Mouse (Mus musculus) G1E-ER4 (cell line): ENCODE results near the gene Krtap1-3. TPM values are rescaled to one million over a fixed set of nuclear protein-coding genes. Genes with fewer than 3 reads are reported as not detected.

Experiments
- GATA1 ChIP-seq: IDR thresholded peaks from one replicate; pipeline ENCODE4 v1.8.0; 2012; ENCODE audit warnings: low read length, inconsistent platforms
- polyA plus RNA-seq: library from polyadenylated mRNA; stranded (reverse); fragments of >175 nt; gene quantifications from 2 replicates; pipeline ENCODE4 v1.2.3, GENCODE M21; 2012

Gene Krtap1-3
- polyA plus RNA-seq, 1 experiment = not detected

DNA sequence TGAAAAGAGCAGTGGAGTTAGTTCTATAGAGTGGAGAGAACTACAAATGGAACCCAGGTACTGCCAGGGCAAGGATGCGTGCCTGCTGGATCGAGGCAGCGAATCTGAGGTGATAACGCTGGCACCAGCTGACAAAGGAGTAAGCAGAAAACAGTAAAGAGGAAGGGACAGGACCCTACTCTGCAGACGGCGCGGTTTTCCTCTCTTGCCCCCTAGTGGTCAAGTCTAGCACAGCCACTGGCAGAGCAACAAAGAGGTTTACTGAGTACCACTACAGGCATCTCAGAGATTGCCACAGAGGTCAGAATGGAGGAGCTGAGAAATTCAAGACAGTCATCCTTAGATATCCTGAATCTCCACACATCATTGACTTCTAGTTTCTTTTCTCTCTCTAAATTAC lies 17.0 kb downstream of the Krtap1-3 start:
- TF ChIP-seq GATA1 = no peak

- TF ChIP-seq GATA1 = no peak
These were observed 18.0 kb downstream of the Krtap1-3 start for GRCm38 (mm10) chr11:99573164-99573563.

DNA sequence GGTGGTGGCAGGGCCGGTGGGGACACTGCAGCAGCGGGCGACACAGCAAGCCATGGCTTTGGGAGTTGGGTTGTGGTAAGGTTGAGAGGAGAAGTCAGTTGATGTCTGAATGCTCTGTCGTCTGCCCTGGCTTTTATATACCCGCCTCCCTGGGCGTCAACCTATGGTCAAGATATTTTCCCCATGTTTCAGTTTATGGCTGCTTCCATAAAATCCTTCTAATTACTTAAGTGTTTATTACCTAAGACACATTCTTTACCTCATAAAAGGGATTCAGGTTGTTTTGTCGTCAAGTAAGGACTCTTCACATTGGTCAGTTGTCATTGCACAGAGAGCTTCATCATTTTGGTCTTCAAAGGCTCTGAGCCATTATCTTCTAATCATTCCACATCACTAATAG lies 24.6 kb downstream of the Krtap1-3 start, which contains the start of gene Krtap3-1:
Gene Krtap3-1, minus strand, starts transcription at position 101 of the 400 bp plus-strand sequence.
- TF ChIP-seq GATA1 = no peak

- no peak for TF ChIP-seq GATA1
These were observed 28.6 kb downstream of the Krtap1-3 start for GRCm38 (mm10) chr11:99562580-99562979.

DNA sequence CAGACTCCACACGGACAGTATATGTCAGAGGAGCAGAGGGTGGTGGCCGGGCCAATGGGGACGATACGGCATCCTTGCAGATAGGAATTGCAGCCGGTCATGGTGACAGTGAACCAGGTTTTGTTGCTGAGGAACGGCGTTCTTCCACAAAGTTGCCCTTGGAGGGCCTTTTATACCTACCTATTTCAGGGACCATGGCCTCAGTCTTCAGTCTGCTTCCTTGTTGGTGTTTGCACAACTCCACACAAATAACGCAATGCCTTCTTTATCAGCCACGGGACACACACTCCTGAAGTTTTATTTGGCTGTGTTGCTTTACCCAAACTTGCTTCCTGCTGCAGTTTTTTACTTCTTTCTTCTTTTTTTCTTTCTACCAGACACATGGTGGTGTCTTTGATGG lies 31.8 kb downstream of the Krtap1-3 start, which contains the start of gene Gm11939:
Gene Gm11939, minus strand, starts transcription at position 101 of the 400 bp plus-strand sequence.
- no peak for TF ChIP-seq GATA1

DNA sequence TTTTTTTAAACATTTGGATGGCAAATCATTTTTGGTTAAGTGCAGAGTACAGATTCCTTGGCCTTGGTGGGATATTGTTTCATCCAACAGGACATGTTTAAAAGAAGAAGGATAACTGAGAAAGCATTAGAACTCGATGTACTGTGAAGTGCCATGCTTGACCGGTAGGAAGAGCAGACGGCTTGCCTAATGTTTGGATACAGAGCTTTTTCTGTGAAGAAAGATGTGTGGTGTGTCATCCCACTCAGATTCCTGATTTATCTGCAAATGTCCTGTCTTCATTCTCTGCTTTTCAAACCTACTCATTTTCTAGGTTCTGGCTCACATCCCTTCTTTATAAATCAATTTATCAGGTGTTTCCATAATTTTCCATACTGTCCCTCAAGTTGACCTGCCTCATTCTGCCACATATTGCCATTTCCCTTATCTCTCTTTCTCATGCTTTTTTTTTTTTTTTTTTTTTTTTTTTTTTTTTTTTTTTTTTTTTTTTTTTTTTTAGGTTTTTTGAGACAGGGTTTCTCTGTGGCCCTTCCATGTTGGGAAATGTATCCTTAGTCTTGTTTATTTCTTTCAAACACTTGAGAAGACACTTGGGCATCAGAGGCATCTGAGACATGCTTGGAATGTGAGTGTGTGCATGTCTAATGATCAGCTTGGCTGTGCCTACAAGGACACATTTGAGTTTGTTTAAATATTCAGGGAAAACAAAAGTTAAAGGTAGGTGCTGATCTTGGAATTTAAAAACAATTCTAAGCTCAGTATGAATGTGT lies 33.0 kb downstream of the Krtap1-3 start:
- TF ChIP-seq GATA1 = no peak

DNA sequence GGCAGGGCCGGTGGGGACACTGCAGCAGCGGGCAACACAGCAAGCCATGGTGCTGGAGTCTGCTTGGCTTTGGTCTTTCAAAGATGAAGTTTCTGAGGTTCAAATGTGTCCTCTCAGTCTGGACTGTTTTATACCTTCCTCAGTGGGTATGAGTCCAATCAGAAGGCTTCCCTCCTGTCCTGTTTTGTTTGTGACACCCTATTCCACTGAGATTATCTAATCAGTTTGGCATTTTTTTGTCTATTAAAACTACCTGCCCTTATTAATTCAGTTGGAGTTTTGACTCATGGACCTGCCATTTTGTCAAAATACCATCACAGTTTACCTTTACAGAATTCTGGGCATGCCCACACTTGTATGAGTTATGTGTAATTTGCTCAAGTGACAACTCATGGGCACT lies 34.4 kb downstream of the Krtap1-3 start, which contains the start of gene Krtap3-2:
Gene Krtap3-2, minus strand, starts transcription at position 101 of the 400 bp plus-strand sequence.
- TF ChIP-seq GATA1 = no peak

DNA sequence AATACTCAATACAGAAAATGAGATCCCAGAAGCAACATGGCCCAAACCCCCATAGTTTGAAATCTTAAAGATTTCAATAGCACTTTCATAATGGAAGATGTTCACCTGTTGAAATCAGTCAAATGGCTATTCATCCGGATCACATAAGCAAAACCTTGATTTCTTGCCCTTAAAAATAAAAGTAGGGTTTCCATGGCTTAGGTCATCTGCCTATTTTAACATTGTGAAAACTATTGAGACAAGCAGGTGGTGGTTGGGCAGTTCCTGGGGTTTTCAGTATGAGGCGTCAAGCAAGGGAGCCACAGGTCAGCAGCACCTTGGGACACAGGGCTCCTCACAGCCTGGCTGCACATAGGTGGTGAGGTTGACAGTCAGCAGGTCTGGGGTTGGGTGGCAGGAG lies 34.9 kb downstream of the Krtap1-3 start:
- no peak for TF ChIP-seq GATA1

DNA sequence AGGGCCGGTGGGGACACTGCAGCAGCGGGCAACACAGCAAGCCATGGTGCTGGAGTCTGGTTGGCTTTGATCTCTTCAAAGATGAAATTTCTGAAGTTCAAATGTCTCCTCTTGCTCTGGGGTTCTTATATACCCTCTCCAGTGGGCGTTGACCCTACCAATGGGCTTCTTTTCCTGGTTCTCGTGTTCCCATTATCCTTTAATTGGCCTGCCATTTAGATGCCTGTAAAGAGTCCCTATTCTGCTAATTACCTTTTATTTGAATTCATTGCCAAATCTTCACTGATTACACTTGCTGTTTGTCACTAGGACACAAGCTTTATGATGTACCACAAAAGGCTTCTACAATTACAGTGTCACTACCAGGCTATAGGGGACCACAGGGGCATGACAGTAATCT lies 40.4 kb downstream of the Krtap1-3 start, which contains the start of gene Krtap3-3:
Gene Krtap3-3, minus strand, starts transcription at position 101 of the 400 bp plus-strand sequence.
- no peak for TF ChIP-seq GATA1

DNA sequence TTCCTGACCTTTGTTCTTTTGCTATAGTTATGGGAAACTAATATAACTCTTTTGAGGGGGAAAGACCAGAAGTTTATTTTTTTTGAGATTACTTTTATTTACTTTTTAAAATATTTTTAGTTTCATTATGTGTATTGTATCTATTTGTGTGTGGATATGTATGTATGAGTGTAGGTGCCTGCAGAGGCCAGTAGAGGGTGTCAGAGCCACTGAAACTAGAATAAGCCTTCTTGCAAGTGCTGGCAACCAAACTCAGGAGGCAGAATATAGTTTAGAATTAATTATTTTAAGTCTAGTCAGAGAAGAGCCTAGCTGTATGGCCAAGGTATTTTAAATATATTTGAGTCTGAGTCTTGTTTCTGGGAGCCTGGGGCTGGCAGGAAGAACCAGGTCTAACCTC lies 43.2 kb downstream of the Krtap1-3 start:
- TF ChIP-seq GATA1 = no peak

Other genes starting within 250 kb of the Krtap1-3 start
- not detected in 2 replicates for gene Krt27, start 240.2 kb downstream of the Krtap1-3 start, polyA plus RNA-seq
- gene Krt28, start 216.4 kb downstream of the Krtap1-3 start, polyA plus RNA-seq = not detected in 2 replicates
- gene Krt10, start 202.0 kb downstream of the Krtap1-3 start, polyA plus RNA-seq = 7.4 and 9.6 TPM in 2 replicates
- gene Krt12, start 169.1 kb downstream of the Krtap1-3 start, polyA plus RNA-seq = 0.03 TPM in 1 of 2 replicates, not detected in the other
- gene Krt20, start 153.2 kb downstream of the Krtap1-3 start, polyA plus RNA-seq = not detected in 2 replicates
- gene Krt23, start 98.2 kb downstream of the Krtap1-3 start, polyA plus RNA-seq = not detected in 2 replicates
- not detected in 2 replicates for gene Krt39, start 70.0 kb downstream of the Krtap1-3 start, polyA plus RNA-seq
- gene Krt40, start 48.2 kb downstream of the Krtap1-3 start, polyA plus RNA-seq = not detected in 2 replicates
- gene Krtap3-3, start 40.5 kb downstream of the Krtap1-3 start, polyA plus RNA-seq = not detected in 2 replicates
- gene Krtap3-2, start 34.5 kb downstream of the Krtap1-3 start, polyA plus RNA-seq = not detected in 2 replicates
- gene Gm11939, start 31.9 kb downstream of the Krtap1-3 start, polyA plus RNA-seq = not detected in 2 replicates
- gene Krtap3-1, start 24.7 kb downstream of the Krtap1-3 start, polyA plus RNA-seq = not detected in 2 replicates
- gene Krtap1-5, start 10.3 kb downstream of the Krtap1-3 start, polyA plus RNA-seq = not detected in 2 replicates
- gene Krtap1-4, start 7.7 kb downstream of the Krtap1-3 start, polyA plus RNA-seq = not detected in 2 replicates
- not detected in 2 replicates for gene Krtap9-3, start 6.8 kb upstream of the Krtap1-3 start, polyA plus RNA-seq
- gene Gm11938, start 12.0 kb upstream of the Krtap1-3 start, polyA plus RNA-seq = not detected in 2 replicates
- gene Gm11937, start 18.9 kb upstream of the Krtap1-3 start, polyA plus RNA-seq = not detected in 2 replicates
- gene Krtap2-4, start 23.5 kb upstream of the Krtap1-3 start, polyA plus RNA-seq = not detected in 2 replicates
- gene Gm11562, start 29.1 kb upstream of the Krtap1-3 start, polyA plus RNA-seq = not detected in 2 replicates
- gene Krtap4-1, start 36.9 kb upstream of the Krtap1-3 start, polyA plus RNA-seq = not detected in 2 replicates
- not detected in 2 replicates for gene Krtap4-2, start 43.7 kb upstream of the Krtap1-3 start, polyA plus RNA-seq
- gene Krtap4-7, start 52.8 kb upstream of the Krtap1-3 start, polyA plus RNA-seq = not detected in 2 replicates
- gene Gm11555, start 58.9 kb upstream of the Krtap1-3 start, polyA plus RNA-seq = not detected in 2 replicates
- gene Gm11563, start 67.6 kb upstream of the Krtap1-3 start, polyA plus RNA-seq = not detected in 2 replicates
- gene Krtap4-6, start 74.6 kb upstream of the Krtap1-3 start, polyA plus RNA-seq = not detected in 2 replicates
- gene Gm14190, start 99.4 kb upstream of the Krtap1-3 start, polyA plus RNA-seq = not detected in 2 replicates
- not detected in 2 replicates for gene Gm14180, start 143.0 kb upstream of the Krtap1-3 start, polyA plus RNA-seq
- not detected in 2 replicates for gene Gm11595, start 181.6 kb upstream of the Krtap1-3 start, polyA plus RNA-seq
- gene Krtap4-8, start 189.4 kb upstream of the Krtap1-3 start, polyA plus RNA-seq = not detected in 2 replicates
- not detected in 2 replicates for gene Krtap4-9, start 193.9 kb upstream of the Krtap1-3 start, polyA plus RNA-seq
- gene Gm11596, start 202.1 kb upstream of the Krtap1-3 start, polyA plus RNA-seq = not detected in 2 replicates
- gene Gm11569, start 207.6 kb upstream of the Krtap1-3 start, polyA plus RNA-seq = not detected in 2 replicates
- gene Gm11554, start 213.1 kb upstream of the Krtap1-3 start, polyA plus RNA-seq = not detected in 2 replicates
- not detected in 2 replicates for gene Krtap4-13, start 218.6 kb upstream of the Krtap1-3 start, polyA plus RNA-seq
- not detected in 2 replicates for gene Gm11564, start 224.3 kb upstream of the Krtap1-3 start, polyA plus RNA-seq
- gene 2300003K06Rik, start 246.7 kb upstream of the Krtap1-3 start, polyA plus RNA-seq = not detected in 2 replicates